Mouse (Mus musculus): ENCODE results near the gene Tac2. TPM values are rescaled to one million over a fixed set of nuclear protein-coding genes. Genes with fewer than 3 reads are reported as not detected.

Gene Tac2
- polyA plus RNA-seq (2014; fragmentation: Illumina TruSeq; extraction: RNeasy Lipid Tissue Mini Kit (QIAGEN cat#74804)): not detected

GRCm38 (mm10) chr10:127724178-127724577 is at the start of gene Tac2:
Tac2 (plus strand) TSS chr10:127724478.

GRCm38 (mm10) chr10:127704766-127705220 is 19.5 kb upstream of the Tac2 start, which contains the start of gene Myo1a:
Myo1a (plus strand) TSS chr10:127705170.

GRCm38 (mm10) chr10:127739083-127739660 is 14.9 kb downstream of the Tac2 start, which contains the start of gene Zbtb39:
Zbtb39 (plus strand) TSS chr10:127739538.

GRCm38 (mm10) chr10:127751548-127751947 is 27.3 kb downstream of the Tac2 start, which contains the start of gene Gpr182:
Gpr182 (minus strand) TSS chr10:127751732.

GRCm38 (mm10) chr10:127759181-127760110 is 35.2 kb downstream of the Tac2 start, which contains the start of the genes Rdh1 and Rdh16f1:
Rdh1 (plus strand) TSS chr10:127759721.
Rdh16f1 (plus strand) TSS chr10:127759787.

GRCm38 (mm10) chr10:127776011-127776410 is 51.7 kb downstream of the Tac2 start, which contains the start of gene Rdh9:
Rdh9 (plus strand) TSS chr10:127776386.

Other genes starting within 250 kb of the Tac2 start
- gene Stac3, start 222.8 kb upstream of the Tac2 start, polyA plus RNA-seq (2014; fragmentation: Illumina TruSeq; extraction: RNeasy Lipid Tissue Mini Kit (QIAGEN cat#74804)): not detected
- not detected for gene Ndufa4l2, start 209.5 kb upstream of the Tac2 start, polyA plus RNA-seq (2014; fragmentation: Illumina TruSeq; extraction: RNeasy Lipid Tissue Mini Kit (QIAGEN cat#74804))
- 2.8 TPM for gene Shmt2, start 202.0 kb upstream of the Tac2 start, polyA plus RNA-seq (2014; fragmentation: Illumina TruSeq; extraction: RNeasy Lipid Tissue Mini Kit (QIAGEN cat#74804))
- gene Nxph4, start 189.9 kb upstream of the Tac2 start, polyA plus RNA-seq (2014; fragmentation: Illumina TruSeq; extraction: RNeasy Lipid Tissue Mini Kit (QIAGEN cat#74804)): not detected
- gene Lrp1, start 103.3 kb upstream of the Tac2 start, polyA plus RNA-seq (2014; fragmentation: Illumina TruSeq; extraction: RNeasy Lipid Tissue Mini Kit (QIAGEN cat#74804)): 12.3 TPM
- 22.9 TPM for gene Stat6, start 81.5 kb upstream of the Tac2 start, polyA plus RNA-seq (2014; fragmentation: Illumina TruSeq; extraction: RNeasy Lipid Tissue Mini Kit (QIAGEN cat#74804))
- gene Nemp1, start 57.6 kb upstream of the Tac2 start, polyA plus RNA-seq (2014; fragmentation: Illumina TruSeq; extraction: RNeasy Lipid Tissue Mini Kit (QIAGEN cat#74804)): 19.4 TPM
- gene Nab2, start 55.9 kb upstream of the Tac2 start, polyA plus RNA-seq (2014; fragmentation: Illumina TruSeq; extraction: RNeasy Lipid Tissue Mini Kit (QIAGEN cat#74804)): 3.2 TPM
- 0.17 TPM for gene Myo1a, start 19.3 kb upstream of the Tac2 start, polyA plus RNA-seq (2014; fragmentation: Illumina TruSeq; extraction: RNeasy Lipid Tissue Mini Kit (QIAGEN cat#74804))
- gene Zbtb39, start 15.1 kb downstream of the Tac2 start, polyA plus RNA-seq (2014; fragmentation: Illumina TruSeq; extraction: RNeasy Lipid Tissue Mini Kit (QIAGEN cat#74804)): 4.6 TPM
- 0.71 TPM for gene Gpr182, start 27.3 kb downstream of the Tac2 start, polyA plus RNA-seq (2014; fragmentation: Illumina TruSeq; extraction: RNeasy Lipid Tissue Mini Kit (QIAGEN cat#74804))
- gene Rdh1, start 35.2 kb downstream of the Tac2 start, polyA plus RNA-seq (2014; fragmentation: Illumina TruSeq; extraction: RNeasy Lipid Tissue Mini Kit (QIAGEN cat#74804)): 1.4 TPM
- gene Rdh16f1, start 35.3 kb downstream of the Tac2 start, polyA plus RNA-seq (2014; fragmentation: Illumina TruSeq; extraction: RNeasy Lipid Tissue Mini Kit (QIAGEN cat#74804)): not detected
- 4.1 TPM for gene Rdh9, start 51.9 kb downstream of the Tac2 start, polyA plus RNA-seq (2014; fragmentation: Illumina TruSeq; extraction: RNeasy Lipid Tissue Mini Kit (QIAGEN cat#74804))
- 0.14 TPM for gene Rdh16, start 76.7 kb downstream of the Tac2 start, polyA plus RNA-seq (2014; fragmentation: Illumina TruSeq; extraction: RNeasy Lipid Tissue Mini Kit (QIAGEN cat#74804))
- not detected for gene Rdh19, start 125.5 kb downstream of the Tac2 start, polyA plus RNA-seq (2014; fragmentation: Illumina TruSeq; extraction: RNeasy Lipid Tissue Mini Kit (QIAGEN cat#74804))
- gene Rdh16f2, start 142.0 kb downstream of the Tac2 start, polyA plus RNA-seq (2014; fragmentation: Illumina TruSeq; extraction: RNeasy Lipid Tissue Mini Kit (QIAGEN cat#74804)): not detected
- gene Rdh7, start 164.3 kb downstream of the Tac2 start, polyA plus RNA-seq (2014; fragmentation: Illumina TruSeq; extraction: RNeasy Lipid Tissue Mini Kit (QIAGEN cat#74804)): not detected
- 0.46 TPM for gene Sdr9c7, start 174.0 kb downstream of the Tac2 start, polyA plus RNA-seq (2014; fragmentation: Illumina TruSeq; extraction: RNeasy Lipid Tissue Mini Kit (QIAGEN cat#74804))

All from ovary, adult 10 weeks (tissue).